Mouse (Mus musculus) hindbrain, embryonic 16.5 days (tissue): ENCODE measurements around the gene Krt7. TPM values are rescaled to one million over a fixed set of nuclear protein-coding genes. Genes with fewer than 3 reads are reported as not detected.

ENCODE experiments used
- ATAC-seq: fragments of 200-750 bp; cut with Nextera tagmentation; 2 replicates; pipeline ENCODE4 v1.8.0; 2017; ENCODE audit warnings: moderate TSS enrichment, moderate library complexity
- H3K27ac ChIP-seq: fragments of 300-500 bp; sonication (generic); 2 replicates; pipeline ENCODE4 v1.5.1; 2014; ENCODE audit warnings: low read depth, mild to moderate bottlenecking, control low read depth, low read length, moderate library complexity
- H3K27me3 ChIP-seq: fragments of 300-500 bp; sonication (generic); replicated peaks from 2 replicates; pipeline ENCODE4 v1.6.1; 2014; ENCODE audit warnings: low read length; ENCODE audit not compliant: control insufficient read depth, insufficient read depth
- H3K36me3 ChIP-seq: fragments of 300-500 bp; sonication (generic); 2 replicates; pipeline ENCODE4 v1.6.1; 2014; ENCODE audit warnings: mild to moderate bottlenecking, low read length, moderate library complexity, mixed read lengths; ENCODE audit not compliant: control insufficient read depth, insufficient read depth
- H3K4me1 ChIP-seq: fragments of 300-500 bp; sonication (generic); 2 replicates; pipeline ENCODE4 v1.6.1; 2014; ENCODE audit warnings: low read depth, low read length; ENCODE audit not compliant: control insufficient read depth, insufficient read depth
- H3K4me2 ChIP-seq: fragments of 300-500 bp; sonication (generic); 2 replicates; pipeline ENCODE4 v1.6.1; 2014; ENCODE audit warnings: mild to moderate bottlenecking, low read length, control low read depth, moderate library complexity
- H3K4me3 ChIP-seq: fragments of 300-500 bp; sonication (generic); 2 replicates; pipeline ENCODE4 v1.5.1; 2014; ENCODE audit warnings: mild to moderate bottlenecking, low read length, control low read depth, moderate library complexity
- H3K9ac ChIP-seq: fragments of 300-500 bp; sonication (generic); 2 replicates; pipeline ENCODE4 v1.6.1; 2014; ENCODE audit warnings: low read depth, mild to moderate bottlenecking, control low read depth, low read length, moderate library complexity
- H3K9me3 ChIP-seq: fragments of 300-500 bp; sonication (generic); 2 replicates; pipeline ENCODE4 v1.6.1; 2014; ENCODE audit warnings: mild to moderate bottlenecking, low read length, moderate library complexity; ENCODE audit not compliant: control insufficient read depth
- WGBS: fragments of 180-500 bp; shearing (Covaris S2); extraction: QIAGEN DNeasy Blood & Tissue Kit; methylation state at CpG from one replicate; pipeline ENCODE4 v1.1.7; 2014; 5-methylcytosine and 5-hydroxymethylcytosine counted together
- polyA plus RNA-seq: library from polyadenylated mRNA; unstranded; fragments of >200 nt; fragmentation: Nextera tagmentation; extraction: Ambion mirVana; gene quantifications from 2 replicates; pipeline ENCODE4 v1.2.1, GENCODE M21; 2015

Gene Krt7
- polyA plus RNA-seq, 1 experiment from 2014 or later: 1.3 TPM

GRCm38 (mm10) chr15:101374879-101375278 lies 36.0 kb upstream of the Krt7 start:
- 58% methylated on average over 4 of the region's 4 CpGs for WGBS
- Histone ChIP-seq H3K9me3 (no peaks in the 10 kb centered on the region), H3K4me1 (no peaks in the 10 kb centered on the region), H3K9ac (no peak overlapping the region), H3K4me3 (no peak overlapping the region), H3K4me2 (no peak overlapping the region), H3K27me3 (no peaks in the 10 kb centered on the region), H3K36me3 (no peaks in the 10 kb centered on the region), H3K27ac (no peak overlapping the region)
- no peak for ATAC-seq

DNA sequence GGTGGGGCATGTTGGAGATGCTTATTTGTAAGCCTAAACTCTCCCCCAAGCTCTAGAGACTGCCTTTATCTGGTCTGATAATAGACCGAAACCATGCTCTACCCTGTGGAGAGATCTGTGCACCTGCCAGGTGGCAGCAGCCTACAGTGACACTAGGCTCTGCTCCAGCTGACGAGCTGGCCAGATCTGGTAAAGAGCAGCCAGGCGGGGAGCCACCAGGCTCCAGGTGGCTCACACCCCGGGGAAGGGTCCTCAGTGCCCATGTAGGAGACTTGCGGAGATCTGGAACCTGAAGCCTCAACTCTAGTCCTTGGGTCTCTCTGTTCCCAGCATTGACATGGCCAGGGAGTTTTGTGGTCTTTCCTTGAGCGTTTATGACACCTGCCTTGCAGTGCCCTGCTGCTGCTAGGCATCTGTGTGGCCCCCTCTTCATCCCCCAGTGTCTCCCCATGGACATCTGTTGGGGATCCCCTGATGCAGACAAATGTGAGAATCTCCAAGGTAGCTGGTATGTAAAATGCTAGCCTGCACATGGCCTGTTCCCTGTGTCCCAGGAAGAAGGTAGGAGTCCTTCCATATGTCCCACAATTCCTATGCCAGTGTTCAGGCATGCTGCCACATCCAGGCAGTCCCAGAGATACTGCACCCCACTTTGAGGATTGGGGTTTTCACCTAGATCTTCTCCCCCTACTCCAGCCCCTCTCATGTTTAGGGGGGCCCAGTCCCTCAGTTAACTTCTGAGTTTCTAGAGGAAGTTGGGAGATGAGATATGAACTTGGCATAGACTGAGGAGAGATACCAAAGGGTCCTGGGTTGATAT lies 34.7 kb upstream of the Krt7 start:
- Histone ChIP-seq H3K27ac (no peak overlapping the region), H3K36me3 (no peaks in the 10 kb centered on the region), H3K9ac (no peak overlapping the region), H3K4me3 (no peak overlapping the region), H3K27me3 (no peaks in the 10 kb centered on the region), H3K4me1 (no peaks in the 10 kb centered on the region), H3K4me2 (no peak overlapping the region), H3K9me3 (no peaks in the 10 kb centered on the region)
- ATAC-seq: no peak
- WGBS: 77% methylated on average over 6 of the region's 6 CpGs

DNA sequence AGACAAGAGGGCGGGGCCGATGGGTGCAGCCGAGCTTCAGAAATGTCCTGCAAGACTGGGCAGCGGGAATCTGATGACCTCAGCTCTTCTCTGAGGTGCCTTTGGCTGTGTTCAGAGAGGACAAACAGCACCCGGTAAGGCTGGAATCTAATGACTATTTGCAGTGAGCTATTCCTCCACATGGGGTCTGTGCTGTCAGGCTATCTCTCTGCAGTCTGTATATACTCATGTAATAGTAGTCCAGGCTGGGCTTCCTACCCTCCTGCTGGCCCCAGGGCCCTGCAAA lies 34.1 kb upstream of the Krt7 start:
- no peak overlapping the region for H3K4me3 ChIP-seq
- no peaks in the 10 kb centered on the region for H3K27me3 ChIP-seq
- no peak overlapping the region for H3K9ac ChIP-seq
- H3K4me1 ChIP-seq: no peaks in the 10 kb centered on the region
- H3K9me3 ChIP-seq: no peaks in the 10 kb centered on the region
- H3K4me2 ChIP-seq: no peak overlapping the region
- H3K27ac ChIP-seq: no peak overlapping the region
- no peak for ATAC-seq
- whole genome bisulfite sequencing: 73% methylated on average over 5 of the region's 5 CpGs
- H3K36me3 ChIP-seq: no peaks in the 10 kb centered on the region

DNA sequence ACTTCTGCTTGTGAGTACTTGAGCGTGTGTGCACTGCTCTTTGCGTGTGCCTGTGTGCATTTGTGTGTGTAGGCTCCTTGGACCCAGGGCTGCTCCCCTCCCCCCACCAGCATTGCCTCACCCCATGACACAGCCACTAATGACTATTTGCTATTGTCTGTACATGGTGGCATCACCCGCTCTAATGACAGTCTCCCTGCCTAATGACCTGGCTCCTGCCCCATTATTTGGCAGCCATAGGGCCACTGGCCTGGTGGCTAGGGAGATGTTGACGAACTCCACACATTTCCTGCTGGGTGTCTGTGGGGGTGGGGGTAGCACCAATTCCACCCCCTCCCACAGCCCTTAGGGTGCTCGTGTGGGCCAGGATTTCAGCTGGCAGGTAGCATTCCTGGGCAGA lies 32.2 kb upstream of the Krt7 start:
- no peak overlapping the region for H3K27ac ChIP-seq
- no peak overlapping the region for H3K9ac ChIP-seq
- H3K9me3 ChIP-seq: no peaks in the 10 kb centered on the region
- H3K27me3 ChIP-seq: no peaks in the 10 kb centered on the region
- no peaks in the 10 kb centered on the region for H3K4me1 ChIP-seq
- no peak overlapping the region for H3K4me2 ChIP-seq
- H3K4me3 ChIP-seq: no peak overlapping the region
- ATAC-seq: no peak
- no peaks in the 10 kb centered on the region for H3K36me3 ChIP-seq
- 67% methylated on average over 5 of the region's 5 CpGs for WGBS

DNA sequence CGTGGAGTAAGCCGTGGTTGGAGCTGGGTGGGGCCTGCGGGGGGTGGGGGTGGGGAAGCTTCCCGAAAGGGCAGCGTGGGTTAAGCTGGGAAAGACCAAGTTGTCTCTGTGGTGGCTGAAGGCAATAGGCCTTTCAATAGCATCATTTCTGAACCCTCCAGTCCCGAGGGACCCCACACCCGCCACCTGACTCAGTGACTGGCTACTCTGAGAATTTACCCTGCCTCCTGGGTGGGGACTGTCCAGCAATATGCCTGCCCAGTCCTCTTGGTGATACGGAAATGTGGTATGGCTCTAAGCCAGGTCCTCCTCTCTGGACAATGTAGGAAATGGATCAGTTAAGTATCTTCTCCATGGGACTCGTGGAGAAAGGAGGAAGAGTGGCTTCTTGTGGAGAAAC lies 29.1 kb upstream of the Krt7 start:
- Histone ChIP-seq H3K27me3 (no peaks in the 10 kb centered on the region), H3K9me3 (no peaks in the 10 kb centered on the region)
- 70% methylated on average over 9 of the region's 9 CpGs for WGBS

GRCm38 (mm10) chr15:101382811-101383210 lies 28.0 kb upstream of the Krt7 start:
- Histone ChIP-seq H3K27me3 (no peaks in the 10 kb centered on the region), H3K4me2 (no peak overlapping the region), H3K36me3 (no peaks in the 10 kb centered on the region), H3K4me3 (no peak overlapping the region), H3K27ac (no peak overlapping the region), H3K9me3 (no peaks in the 10 kb centered on the region), H3K4me1 (no peaks in the 10 kb centered on the region), H3K9ac (no peak overlapping the region)
- ATAC-seq: no peak; the same call in 1 of the 2 replicates
- 72% methylated on average over 11 of the region's 11 CpGs for WGBS

More for the DNA sequence above, 29.1 kb upstream of the Krt7 start:
- Histone ChIP-seq H3K4me3 (no peak overlapping the region), H3K9ac (no peak overlapping the region), H3K4me1 (no peaks in the 10 kb centered on the region), H3K36me3 (no peaks in the 10 kb centered on the region), H3K4me2 (no peak overlapping the region), H3K27ac (no peak overlapping the region)
- ATAC-seq: no peak

GRCm38 (mm10) chr15:101384610-101385009 lies 26.2 kb upstream of the Krt7 start:
- H3K4me2 ChIP-seq: no peak overlapping the region
- no peak overlapping the region for H3K9ac ChIP-seq
- WGBS: 88% methylated on average over 7 of the region's 7 CpGs
- H3K27ac ChIP-seq: no peak overlapping the region
- H3K27me3 ChIP-seq: no peaks in the 10 kb centered on the region
- ATAC-seq: no peak
- no peaks in the 10 kb centered on the region for H3K36me3 ChIP-seq
- no peak overlapping the region for H3K4me3 ChIP-seq
- no peaks in the 10 kb centered on the region for H3K9me3 ChIP-seq
- no peaks in the 10 kb centered on the region for H3K4me1 ChIP-seq

- Histone ChIP-seq H3K9me3 (no peaks in the 10 kb centered on the region), H3K36me3 (no peaks in the 10 kb centered on the region), H3K4me2 (no peak overlapping the region), H3K4me3 (no peak overlapping the region), H3K27me3 (no peaks in the 10 kb centered on the region), H3K27ac (no peak overlapping the region), H3K9ac (no peak overlapping the region), H3K4me1 (no peaks in the 10 kb centered on the region)
- no peak for ATAC-seq
- WGBS: 88% methylated on average over 6 of the region's 6 CpGs
Observed at GRCm38 (mm10) chr15:101385064-101385463, 25.8 kb upstream of the Krt7 start.

DNA sequence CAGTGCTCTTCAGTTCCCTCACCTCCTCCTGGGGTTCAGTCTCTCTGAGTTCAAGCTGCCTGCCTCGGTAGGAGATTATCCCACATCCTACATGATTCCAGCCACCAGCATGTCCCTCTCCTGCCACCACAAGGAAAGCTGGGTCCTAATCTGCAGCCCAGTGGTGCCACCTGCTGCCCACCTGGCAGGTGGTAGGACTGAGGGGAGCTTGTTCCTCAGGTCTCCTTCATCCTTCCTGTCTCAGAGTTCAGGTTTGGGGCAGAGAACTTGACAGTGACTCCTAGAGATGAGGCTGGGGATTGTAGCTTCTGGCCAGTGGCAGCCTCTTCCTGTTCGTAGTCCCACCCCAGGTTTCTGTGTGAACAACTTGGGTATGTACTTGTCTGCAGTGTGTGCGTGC lies 23.7 kb upstream of the Krt7 start:
- no peak for ATAC-seq
- no peaks in the 10 kb centered on the region for H3K27me3 ChIP-seq
- no peak overlapping the region for H3K4me3 ChIP-seq
- no peak overlapping the region for H3K9ac ChIP-seq
- 55% methylated on average over 3 of the region's 3 CpGs for WGBS
- no peaks in the 10 kb centered on the region for H3K9me3 ChIP-seq
- H3K4me2 ChIP-seq: no peak overlapping the region
- no peaks in the 10 kb centered on the region for H3K36me3 ChIP-seq
- H3K27ac ChIP-seq: no peak overlapping the region
- H3K4me1 ChIP-seq: no peaks in the 10 kb centered on the region
